Mouse (Mus musculus) MEL (cell line): ENCODE data around the gene Nr2c2ap.

Experiments
- CTCF ChIP-seq, 3 experiments: IDR thresholded peaks in 2 of 3; conservative IDR thresholded peaks in 1 of 3; 2 replicates each; pipeline ENCODE4 v1.5.1; 2011 to 2012; ENCODE audit warnings: low read length in 3 of 3, low read depth in 2 of 3, mild to moderate bottlenecking in 2 of 3, improper control_type of control experiment in 1 of 3, inconsistent platforms in 1 of 3, mixed read lengths in 1 of 3, moderate library complexity in 1 of 3; ENCODE audit not compliant: control insufficient read depth in 1 of 3, insufficient read depth in 1 of 3, poor library complexity in 1 of 3, severe bottlenecking in 1 of 3
- KAT2A ChIP-seq: conservative IDR thresholded peaks from 2 replicates; pipeline ENCODE4 v1.6.1; 2012; ENCODE audit warnings: low read depth, low read length, improper control_type of control experiment, inconsistent platforms
- MAX ChIP-seq: IDR thresholded peaks from 2 replicates; pipeline ENCODE4 v1.6.1; 2011; ENCODE audit warnings: low read length, improper control_type of control experiment
- MYC ChIP-seq: IDR thresholded peaks from 2 replicates; pipeline ENCODE4 v1.6.1; 2011; ENCODE audit warnings: low read depth, mild to moderate bottlenecking, low read length, improper control_type of control experiment, moderate library complexity
- NELFE ChIP-seq: IDR thresholded peaks from 2 replicates; pipeline ENCODE4 v1.6.1; 2011; ENCODE audit warnings: low read depth, low read length, improper control_type of control experiment
- POLR2A ChIP-seq, 2 experiments: IDR thresholded peaks; 2 replicates each; pipeline ENCODE4 v1.6.1; 2011 to 2012; ENCODE audit warnings: low read length in 2 of 2, mild to moderate bottlenecking in 2 of 2, control low read depth in 1 of 2, improper control_type of control experiment in 1 of 2, low read depth in 1 of 2, moderate library complexity in 1 of 2; ENCODE audit not compliant: control insufficient read depth in 1 of 2, insufficient read depth in 1 of 2, poor library complexity in 1 of 2
- TAL1 ChIP-seq: IDR thresholded peaks from 2 replicates; pipeline ENCODE4 v1.6.1; 2012; ENCODE audit warnings: mild to moderate bottlenecking, inconsistent platforms, low read length, moderate library complexity, mixed read lengths
- TCF12 ChIP-seq: IDR thresholded peaks from 2 replicates; pipeline ENCODE4 v1.6.1; 2014; ENCODE audit warnings: low read depth, mild to moderate bottlenecking, inconsistent platforms, low read length, improper control_type of control experiment, moderate library complexity

DNA sequence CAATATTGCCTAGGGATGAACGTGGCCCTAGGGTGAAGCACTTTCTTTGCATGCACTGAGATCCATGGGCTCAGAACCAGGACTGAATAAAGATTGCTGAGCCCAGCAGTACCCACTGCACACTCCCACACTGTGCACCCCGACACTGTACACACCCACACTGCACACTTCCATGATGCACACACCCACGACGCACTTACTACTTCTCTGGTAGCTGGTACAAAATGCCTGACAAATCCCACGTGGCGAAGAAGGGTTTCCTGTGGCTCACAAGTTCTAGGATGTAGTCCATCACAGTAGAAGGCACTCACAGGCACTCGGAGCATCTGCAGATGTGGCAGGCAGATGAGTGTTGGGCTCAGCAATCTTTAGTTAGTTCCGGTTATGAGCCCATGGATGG lies 6.1 kb upstream of the Nr2c2ap start:
- TF ChIP-seq CTCF (IDR thresholded peaks at IDR 0.05 in 2 of 3, conservative IDR thresholded peaks at IDR 0.05 in 1 of 3; ENCODE audit: control insufficient read depth in 1 of 3, insufficient read depth in 1 of 3, low read depth in 2 of 3, low read length in 3 of 3, poor library complexity in 1 of 3, severe bottlenecking in 1 of 3) = no peak
- TF ChIP-seq POLR2A (IDR thresholded peaks at IDR 0.05; ENCODE audit: control insufficient read depth in 1 of 2, insufficient read depth in 1 of 2, low read depth in 1 of 2, low read length in 2 of 2, poor library complexity in 1 of 2) = no peak
- TF ChIP-seq TCF12 = no peak
- TF ChIP-seq MAX = no peak
- TF ChIP-seq KAT2A = no peak
- no peak for TF ChIP-seq TAL1
- no peak for TF ChIP-seq NELFE
- TF ChIP-seq MYC = no peak
